Mouse (Mus musculus) monocyte, adult 5-6 weeks (primary cell): Measurements from ENCODE around the gene Hspb9. TPM values are rescaled to one million over a fixed set of nuclear protein-coding genes. Genes with fewer than 3 reads are reported as not detected.

Experiments used
- ATAC-seq: fragments of 153-309, 156-312 bp; replicated peaks from 2 replicates; pipeline ENCODE4 v1.8.0; 2017; ENCODE audit warnings: mild to moderate bottlenecking; ENCODE audit not compliant: low TSS enrichment, insufficient number of reproducible peaks, severe bottlenecking, poor library complexity, low FRiP score
- total RNA-seq: library from RNA; stranded (forward); fragments of 200-1000, 200-491, 200-594 nt; gene quantifications from 3 replicates; pipeline ENCODE4 v1.2.3, GENCODE M21; 2017

Hspb9 gene
- total RNA-seq: not detected in 3 replicates

DNA sequence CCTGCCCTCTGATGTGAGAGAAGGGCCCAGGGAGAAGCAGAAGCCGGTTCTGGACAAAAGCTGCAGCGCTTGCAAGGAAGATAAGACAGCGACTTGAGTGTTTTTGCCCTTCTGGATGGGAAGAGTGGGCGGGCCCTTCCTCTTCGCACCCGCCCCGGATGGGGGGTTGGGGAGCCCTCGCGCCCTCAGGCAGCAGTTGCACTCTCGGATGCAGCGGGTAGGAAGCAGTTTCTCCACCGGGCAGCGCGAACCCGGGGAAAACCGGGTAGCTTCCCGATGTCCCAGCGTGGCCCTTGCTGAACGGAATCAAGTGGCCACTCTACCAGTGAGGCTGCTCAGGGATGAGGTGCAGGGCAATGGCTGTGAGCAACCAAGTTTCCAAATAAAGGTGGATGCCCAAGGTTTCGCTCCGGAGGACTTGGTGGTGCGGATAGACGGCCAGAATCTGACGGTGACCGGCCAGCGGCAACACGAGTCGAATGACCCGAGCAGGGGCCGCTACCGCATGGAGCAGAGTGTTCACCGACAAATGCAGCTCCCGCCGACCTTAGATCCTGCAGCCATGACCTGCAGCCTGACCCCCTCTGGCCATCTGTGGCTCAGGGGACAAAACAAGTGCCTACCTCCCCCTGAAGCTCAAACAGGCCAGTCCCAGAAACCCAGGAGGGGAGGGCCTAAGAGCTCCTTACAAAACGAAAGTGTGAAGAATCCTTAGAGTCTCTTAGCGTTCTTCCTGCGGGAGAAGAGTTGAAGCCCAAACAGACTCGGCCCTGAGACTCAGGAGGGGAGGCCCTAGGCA, at the start of gene Hspb9:
Hspb9 (plus strand) TSS at position 116 of the 799 bp plus-strand sequence.
- ATAC-seq: peak; percentile 18; the same call in 1 of the 2 replicates

DNA sequence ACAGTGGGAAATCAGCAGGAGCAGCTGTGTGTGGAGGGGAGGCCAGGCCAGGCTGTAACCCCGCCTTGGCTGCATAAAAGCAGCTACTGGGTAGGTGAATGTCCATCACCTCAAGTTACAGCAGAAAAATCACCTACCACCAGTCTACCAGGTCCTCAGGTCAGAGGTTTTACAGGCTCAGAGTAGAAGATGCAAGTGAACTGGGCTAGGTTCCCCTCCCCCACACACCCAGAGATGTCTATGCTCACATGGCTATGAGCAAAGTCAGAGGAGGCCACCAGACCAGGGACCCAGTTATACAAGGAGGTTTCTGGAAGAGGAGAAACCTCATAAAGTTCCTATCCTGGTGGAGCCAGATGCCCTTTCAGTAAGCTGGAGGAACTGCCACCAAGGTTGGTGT, 42.6 kb upstream of the Hspb9 start:
- no peak for ATAC-seq

GRCm38 (mm10) chr11:100671956-100672355, 41.7 kb upstream of the Hspb9 start:
- ATAC-seq: no peak

DNA sequence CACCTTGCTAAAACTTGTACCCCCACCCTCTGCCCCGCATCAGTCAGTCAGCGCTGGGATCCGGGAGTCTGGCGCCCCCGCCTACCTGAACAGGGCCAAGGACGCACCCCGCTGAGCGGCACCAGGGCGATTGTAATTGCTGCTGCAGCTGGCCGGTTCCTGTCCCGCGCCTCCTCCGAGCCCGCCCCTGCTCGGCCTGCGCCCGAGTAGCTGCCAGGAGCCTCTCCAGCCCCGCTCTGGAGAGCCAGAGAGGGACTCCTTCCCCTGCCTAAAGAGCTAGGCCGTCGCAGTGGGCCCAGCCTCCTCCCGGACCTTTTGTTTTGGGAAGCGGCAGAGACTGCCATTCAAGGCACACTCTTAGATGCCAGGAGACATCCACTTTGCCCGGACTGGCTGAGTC, 40.5 kb upstream of the Hspb9 start:
- ATAC-seq: no peak

DNA sequence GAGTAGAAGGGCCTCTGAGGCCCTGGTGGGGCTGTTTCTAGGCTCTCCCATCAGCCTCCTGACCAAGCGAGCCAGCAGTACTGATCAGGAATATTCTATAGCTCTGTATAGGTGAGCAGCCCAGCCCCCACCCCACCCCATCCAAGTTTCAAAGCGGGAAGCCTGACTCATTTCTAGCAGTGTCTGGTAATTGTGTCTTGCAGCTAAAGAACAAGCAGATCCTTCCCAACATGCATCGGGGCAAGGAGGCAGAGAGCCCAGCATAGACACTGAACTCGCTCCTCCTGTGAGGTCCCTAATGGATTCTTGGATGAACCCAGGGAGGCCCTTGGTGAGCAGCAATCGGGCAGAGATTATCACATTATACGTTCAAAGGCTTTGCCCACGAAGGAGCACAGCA, 35.8 kb upstream of the Hspb9 start:
- ATAC-seq: no peak

GRCm38 (mm10) chr11:100681826-100682225, 31.8 kb upstream of the Hspb9 start:
- ATAC-seq: no peak

DNA sequence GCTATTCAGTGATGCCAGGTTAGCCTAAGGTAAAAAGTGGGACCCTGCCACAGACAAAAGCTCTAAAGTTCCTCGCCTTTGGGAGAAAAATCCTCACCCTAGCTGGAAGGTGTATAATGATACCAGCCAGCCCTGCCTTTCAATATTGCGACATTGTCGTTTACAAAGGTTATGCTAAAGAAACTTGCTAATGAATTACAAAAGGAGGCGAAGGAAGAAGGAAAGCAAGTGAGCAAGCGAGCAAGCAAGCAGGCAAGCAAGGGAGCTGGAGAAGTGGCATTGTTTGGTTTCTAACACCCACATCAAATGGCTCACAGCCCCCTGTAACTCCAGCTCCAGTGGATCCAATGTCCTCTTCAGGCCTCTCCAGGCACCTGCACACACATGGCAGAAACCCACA, 31.1 kb upstream of the Hspb9 start:
- no peak for ATAC-seq

DNA sequence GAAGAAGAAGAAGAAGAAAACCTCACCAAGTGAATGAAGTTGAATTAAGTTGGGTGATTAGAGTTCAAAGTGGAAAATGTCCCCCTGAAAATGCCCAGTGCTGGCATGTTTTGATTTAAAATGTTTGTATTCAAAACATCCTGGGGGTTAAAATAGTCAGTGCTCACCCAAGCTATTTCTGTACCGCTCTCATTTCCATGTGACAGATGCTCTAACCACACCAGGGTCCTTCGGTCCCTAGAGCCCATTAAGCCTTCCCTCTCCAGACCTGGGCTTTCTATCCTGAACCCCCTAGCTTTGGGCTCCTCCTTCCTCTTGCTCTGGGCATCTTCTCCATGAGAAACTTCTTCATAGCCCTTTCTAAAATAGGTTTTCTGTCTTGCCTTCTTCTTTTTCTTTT, 29.6 kb upstream of the Hspb9 start:
- no peak for ATAC-seq

DNA sequence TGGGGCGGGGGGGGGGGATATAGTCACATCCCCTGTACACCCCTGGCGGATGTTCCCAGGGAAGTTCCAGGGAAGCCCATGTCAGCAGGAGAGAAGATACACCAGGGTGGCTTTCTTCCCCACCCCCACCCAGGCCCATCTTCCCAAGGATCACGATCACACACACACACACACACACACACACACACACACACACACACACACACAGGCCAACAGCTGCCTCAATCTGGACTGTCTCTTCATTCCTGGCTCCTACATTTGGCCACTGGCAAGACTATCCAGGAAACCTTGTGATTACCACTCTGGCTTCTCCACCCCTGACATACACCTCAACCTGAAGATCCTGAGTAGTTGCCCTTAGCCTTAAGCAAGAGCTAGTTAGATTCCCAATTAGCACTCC, 28.3 kb upstream of the Hspb9 start:
- ATAC-seq: no peak

DNA sequence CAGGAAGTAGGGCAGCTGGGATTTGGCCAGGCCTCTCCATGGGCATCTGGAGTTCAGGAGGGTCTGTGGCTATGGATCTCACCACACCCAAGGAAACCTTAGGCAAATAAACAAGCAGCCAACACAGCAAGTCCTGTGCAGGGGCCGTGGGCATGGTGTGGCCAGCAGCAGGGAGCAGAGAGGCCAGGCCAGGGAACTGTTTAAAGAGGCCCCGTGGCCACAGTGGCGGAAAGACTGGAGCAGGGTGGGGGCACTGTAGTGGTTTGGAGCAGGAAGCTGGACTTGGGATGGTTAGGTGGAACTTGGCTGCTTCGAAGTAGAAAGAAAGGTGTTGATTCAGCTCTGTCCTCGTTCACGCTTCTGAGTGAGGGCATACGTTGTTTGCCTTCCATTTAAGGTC, 26.4 kb upstream of the Hspb9 start:
- ATAC-seq: no peak

- ATAC-seq: no peak
These were observed 25.2 kb upstream of the Hspb9 start for GRCm38 (mm10) chr11:100688443-100688842.

DNA sequence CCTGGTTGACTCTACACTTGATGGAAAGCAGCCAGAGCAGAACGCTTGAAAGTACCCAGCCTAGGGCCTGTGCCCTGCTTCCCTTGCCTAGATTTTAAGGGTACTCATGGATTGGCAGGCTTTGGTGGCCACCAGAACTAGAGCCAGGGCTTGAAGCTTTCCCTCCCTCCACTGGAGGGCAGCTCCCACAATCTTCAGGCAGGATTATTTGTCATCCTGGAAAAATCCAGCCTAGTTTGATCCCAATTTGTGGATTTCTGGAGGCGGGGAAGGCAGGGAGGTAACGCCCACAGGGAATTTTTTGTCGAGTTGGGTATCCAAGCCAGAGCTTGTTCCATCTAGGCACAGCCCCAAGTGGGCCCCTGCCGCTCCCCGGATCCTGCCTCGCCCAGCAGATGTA, 23.3 kb upstream of the Hspb9 start:
- no peak for ATAC-seq

GRCm38 (mm10) chr11:100692164-100692616, 21.5 kb upstream of the Hspb9 start, which contains the start of gene Zfp385c:
Gene Zfp385c, minus strand, starts transcription at chr11:100692455.
- ATAC-seq: no peak

GRCm38 (mm10) chr11:100693154-100693553, 20.5 kb upstream of the Hspb9 start:
- ATAC-seq: no peak

DNA sequence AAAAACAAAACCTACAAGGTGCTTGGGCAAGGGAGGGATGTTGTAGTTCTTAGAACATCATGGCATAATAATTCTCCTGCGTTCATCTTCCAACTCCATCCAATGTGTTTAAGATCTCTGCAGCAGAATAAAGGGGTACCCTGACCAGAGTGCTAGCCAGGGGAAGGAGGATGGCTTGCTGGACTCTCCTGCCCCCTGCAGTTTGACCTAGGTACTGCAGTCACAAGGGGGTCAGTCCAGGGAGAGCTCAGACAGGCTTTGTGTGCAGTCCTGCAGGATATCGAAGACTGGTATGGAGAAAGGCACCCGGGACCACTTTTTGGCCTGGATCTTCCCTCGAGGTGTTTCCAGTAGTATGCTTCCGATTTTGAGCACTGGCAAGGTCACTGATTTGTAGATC, 18.7 kb upstream of the Hspb9 start:
- peak; percentile 77 for ATAC-seq

DNA sequence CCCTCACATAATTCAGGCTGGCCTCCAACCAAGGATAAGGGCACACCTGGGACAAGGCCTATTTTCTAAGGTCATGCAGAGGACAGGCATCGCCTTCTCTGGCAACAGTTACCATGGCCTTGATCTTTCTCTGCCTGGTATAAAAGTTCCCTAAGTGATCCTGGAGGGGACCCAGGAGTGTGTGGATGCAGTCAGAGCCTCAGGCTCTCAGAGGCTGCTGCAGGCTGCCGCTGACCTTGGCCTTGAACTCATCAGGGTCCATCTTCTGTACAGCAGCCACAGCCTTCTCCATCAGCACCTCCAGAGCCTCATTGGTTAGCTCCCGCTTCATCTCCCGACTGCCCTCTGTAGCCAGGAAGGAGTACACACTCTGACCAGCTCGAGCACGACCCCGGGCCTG, 15.7 kb upstream of the Hspb9 start:
- ATAC-seq: no peak

GRCm38 (mm10) chr11:100700710-100701109, 12.9 kb upstream of the Hspb9 start:
- ATAC-seq: no peak

- peak; percentile 60 for ATAC-seq
These were observed 12.3 kb upstream of the Hspb9 start for GRCm38 (mm10) chr11:100701301-100701700.

GRCm38 (mm10) chr11:100702081-100702851, 11.4 kb upstream of the Hspb9 start:
- ATAC-seq: peak; percentile 58

- no peak; the same call in 1 of the 2 replicates for ATAC-seq
These were observed 10.7 kb upstream of the Hspb9 start for GRCm38 (mm10) chr11:100702906-100703305.
